Mouse (Mus musculus) left cerebral cortex, postnatal 14 days (tissue): ENCODE measurements around the gene Tet3. TPM values are rescaled to one million over a fixed set of nuclear protein-coding genes. Genes with fewer than 3 reads are reported as not detected.

ENCODE experiments used
- DNase-seq, 2 experiments: peaks; one replicate each; pipeline ENCODE4 v3.0.0; 2021 to 2022; ENCODE audit warnings: low spot score in 2 of 2, mixed read lengths in 1 of 2
- intact Hi-C: fragments of 180-260 bp; cut with DNase I; formaldehyde crosslinking; loops from one replicate; pipeline ENCODE4 v1.15.1; 2025
- total RNA-seq, 2 experiments: library from RNA; stranded (reverse); gene quantifications; 2 replicates each; pipeline ENCODE4 v1.2.3; 2021

Tet3 gene
- total RNA-seq, 2 experiments from 2014 or later = 106 to 114 TPM

DNA sequence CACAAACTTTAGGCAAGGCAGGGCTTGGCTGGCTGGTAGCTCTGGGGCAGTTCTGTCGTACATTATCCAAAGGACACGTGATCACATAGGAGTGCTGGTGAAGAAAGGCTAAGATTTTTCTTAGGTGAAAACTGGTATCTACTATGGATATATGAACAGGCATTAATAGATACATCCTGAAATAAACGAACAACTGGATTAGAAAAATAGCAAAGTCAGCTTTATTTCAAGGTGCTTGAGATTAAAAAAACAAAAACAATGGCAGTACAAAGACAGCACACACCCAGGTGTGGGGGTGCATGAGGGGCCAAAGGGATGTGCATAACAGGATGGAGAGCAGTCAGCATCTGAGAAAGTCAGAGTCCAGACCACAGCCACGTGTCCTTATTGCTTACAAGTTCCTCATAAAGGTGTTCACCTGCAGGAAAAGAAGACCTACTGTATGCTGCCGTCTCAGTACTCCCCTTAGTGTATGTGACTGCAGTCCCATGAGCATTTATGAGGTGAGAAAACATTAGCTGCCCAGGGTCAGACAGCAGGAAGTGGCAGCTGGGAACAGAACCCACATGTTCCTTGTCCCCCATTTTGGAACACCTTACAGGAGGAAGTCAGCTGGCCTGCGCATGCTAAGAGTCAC, 21.3 kb upstream of the Tet3 start:
- intact Hi-C loops = no loop called here
- no peak for DNase-seq

DNA sequence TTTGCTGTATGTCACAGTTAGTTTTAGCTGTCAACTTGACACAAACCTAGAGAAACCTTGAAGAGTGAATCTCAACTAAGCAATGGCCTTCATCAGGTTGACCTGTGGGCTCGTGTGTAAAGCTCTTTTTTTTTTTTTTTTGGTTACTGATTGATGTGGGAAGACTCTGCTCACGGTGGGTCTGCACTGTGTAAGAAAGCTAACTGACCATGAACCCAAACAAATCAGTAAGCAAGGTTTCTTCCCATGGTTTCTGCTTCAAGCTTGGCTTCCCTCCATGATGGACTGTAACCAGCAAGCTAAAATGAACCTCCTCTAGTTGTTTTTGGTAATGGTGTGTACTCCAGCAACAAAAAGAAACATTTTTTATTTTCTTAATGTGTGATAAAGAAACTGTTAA, 20.3 kb upstream of the Tet3 start:
- DNase-seq = no peak
- intact Hi-C loops = no loop called here

DNA sequence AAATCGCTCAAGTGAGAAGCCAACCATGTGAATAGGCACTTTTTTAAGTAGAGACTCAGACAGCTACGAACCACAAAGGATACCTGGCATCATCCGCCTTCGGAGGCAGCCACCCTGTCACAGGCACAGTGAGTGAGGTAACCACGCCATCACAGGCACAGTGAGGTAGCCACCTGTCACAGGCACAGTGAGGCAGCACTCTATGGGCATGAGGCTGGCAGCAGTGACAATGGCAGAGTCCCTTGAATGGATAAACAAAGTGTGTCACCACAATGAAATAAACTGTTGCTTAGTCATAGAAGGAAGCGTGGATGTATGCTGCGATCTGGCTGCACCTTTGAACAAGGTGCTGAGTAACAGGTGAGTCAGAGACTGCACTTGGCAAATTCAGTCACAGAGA, 19.7 kb upstream of the Tet3 start:
- intact Hi-C loops = no loop called here
- DNase-seq = no peak

DNA sequence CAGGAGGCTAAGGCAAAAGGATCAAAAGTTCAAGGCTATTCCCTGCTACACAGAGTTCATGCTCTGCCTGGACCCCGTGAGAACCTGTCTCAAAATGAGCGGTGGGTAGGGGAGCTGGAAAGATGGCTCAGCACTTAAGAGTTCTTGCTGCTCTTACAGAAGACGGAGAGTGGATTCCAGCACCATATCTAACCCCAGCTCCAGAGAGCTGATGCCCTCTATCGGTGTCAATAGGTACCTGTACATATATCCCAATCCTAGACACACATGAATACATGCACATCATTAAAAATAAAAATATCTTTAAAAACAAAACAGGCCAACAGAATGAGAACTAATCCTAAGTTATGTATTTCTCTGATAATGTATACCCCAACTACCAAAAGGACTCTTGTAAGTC, 19.3 kb upstream of the Tet3 start:
- DNase-seq = no peak
- intact Hi-C loops = no loop called here

DNA sequence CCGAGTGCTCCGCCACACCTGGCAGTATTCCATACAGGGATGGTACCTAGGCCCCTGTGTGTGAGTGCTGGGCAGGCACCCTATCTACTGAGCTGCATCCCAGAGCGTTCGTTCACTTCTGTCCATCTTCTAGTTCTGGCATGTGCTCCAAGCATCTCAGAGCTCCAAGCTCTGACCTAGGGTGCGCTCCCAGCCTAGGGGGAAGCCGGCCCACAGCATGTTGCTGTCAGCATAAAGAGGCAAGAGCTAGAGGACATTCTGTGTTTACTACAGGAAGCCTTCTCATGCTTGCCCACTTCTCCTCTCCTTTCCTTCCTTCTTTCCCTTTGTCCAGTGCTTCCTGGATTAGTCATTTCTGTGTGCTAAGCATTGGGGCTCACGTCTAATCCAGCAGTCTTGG, 16.5 kb upstream of the Tet3 start:
- DNase-seq = no peak
- intact Hi-C loops = no loop called here

DNA sequence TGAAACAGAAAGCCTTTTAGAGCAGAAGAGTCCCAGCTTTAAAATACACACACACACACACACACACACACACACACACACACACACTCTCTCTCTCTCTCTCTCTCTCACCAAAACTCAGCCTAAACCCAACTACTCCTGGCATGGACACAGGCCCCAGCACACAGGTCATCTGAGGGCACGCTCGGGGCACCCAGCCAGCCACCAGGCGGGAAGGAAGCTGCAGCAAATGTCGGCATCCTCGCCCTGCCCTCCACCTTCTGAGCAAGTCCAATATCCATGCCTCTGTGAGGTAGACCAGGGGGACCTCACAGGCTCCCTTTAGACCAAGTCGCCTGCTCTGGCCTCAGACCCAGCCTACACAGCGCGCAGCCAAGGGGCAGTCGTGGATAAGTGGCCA, 14.4 kb upstream of the Tet3 start:
- no peak for DNase-seq
- intact Hi-C loops = no loop called here

DNA sequence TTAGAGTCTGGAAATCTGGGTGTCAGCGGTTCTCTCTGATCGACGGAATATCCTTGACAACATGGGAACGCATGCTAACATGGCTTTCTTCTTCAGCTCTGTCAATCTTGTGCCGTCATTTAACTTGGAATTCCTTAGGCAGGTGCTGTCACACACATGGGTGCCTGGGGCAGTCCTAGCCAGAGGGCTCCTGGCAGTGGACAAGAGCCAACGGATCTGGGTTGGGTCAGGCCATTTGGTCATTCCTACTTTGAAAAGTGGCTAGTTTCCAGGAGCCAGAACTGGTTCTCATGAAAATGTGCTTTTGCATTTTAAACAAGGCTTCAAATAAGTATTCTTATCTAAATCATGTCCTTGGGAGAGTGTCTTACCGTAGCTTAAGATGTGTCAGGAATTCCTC, 12.9 kb upstream of the Tet3 start:
- no peak for DNase-seq
- intact Hi-C loops = no loop called here

DNA sequence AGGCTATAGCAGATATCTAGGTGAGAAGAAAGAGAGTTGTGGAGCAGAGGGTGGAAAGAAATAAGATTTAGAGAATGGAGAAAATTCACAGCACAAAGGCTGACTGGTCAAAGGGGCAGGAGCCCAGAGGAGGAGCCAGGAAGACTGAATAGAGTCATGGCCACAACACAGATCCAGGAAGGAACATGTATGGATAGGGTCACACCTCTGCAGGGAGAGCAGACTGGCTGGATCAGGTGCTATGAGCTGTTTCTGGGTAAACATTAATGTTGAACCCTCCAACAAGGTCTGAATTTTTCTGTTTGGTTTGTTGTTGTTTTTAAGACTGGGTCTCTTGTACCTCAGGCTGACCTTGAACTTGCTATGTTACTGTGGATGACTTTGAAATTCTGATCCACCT, 5.1 kb upstream of the Tet3 start:
- DNase-seq = no peak
- intact Hi-C loops = no loop called here

DNA sequence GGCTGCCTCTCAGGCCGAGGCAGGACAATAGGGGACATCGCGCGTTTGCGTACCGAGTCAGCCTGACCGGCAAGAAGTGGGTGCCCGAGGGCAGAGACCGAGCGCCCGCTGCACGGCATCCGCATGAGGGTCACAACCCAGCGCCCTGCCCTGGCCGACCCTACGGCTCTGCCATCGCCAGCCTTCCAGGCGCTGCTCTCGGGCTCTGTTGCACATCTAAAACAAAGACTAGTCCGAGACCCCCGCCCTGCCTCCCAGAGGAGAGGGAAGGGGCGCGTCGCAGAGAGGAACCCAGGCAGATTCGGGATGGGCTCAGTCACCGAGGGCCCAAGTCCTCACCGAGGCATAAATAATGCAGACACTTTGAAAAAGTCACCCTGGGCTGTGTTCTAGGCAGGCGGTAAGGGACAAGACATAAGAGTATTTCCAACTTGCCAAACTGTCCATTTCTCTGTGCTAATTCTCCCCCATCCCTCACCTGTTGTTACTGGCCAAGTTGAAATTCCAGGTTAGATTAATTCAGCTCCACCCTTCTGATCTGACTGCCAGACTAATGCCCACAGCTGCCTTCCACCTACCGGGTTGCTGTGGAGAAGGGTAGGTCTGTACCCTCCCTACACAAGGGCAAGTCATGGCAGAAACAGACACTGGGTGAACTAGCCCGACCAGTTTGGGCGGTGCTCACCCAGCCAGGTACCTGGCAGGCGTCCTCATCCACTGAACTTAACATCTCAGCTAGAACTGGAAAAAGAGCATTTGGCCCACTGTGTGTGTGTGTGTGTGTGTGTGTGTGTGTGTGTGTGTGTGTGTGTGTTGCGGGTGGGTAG, 1.7 kb downstream of the Tet3 start:
- no peak for DNase-seq
- intact Hi-C loops = no loop called here

DNA sequence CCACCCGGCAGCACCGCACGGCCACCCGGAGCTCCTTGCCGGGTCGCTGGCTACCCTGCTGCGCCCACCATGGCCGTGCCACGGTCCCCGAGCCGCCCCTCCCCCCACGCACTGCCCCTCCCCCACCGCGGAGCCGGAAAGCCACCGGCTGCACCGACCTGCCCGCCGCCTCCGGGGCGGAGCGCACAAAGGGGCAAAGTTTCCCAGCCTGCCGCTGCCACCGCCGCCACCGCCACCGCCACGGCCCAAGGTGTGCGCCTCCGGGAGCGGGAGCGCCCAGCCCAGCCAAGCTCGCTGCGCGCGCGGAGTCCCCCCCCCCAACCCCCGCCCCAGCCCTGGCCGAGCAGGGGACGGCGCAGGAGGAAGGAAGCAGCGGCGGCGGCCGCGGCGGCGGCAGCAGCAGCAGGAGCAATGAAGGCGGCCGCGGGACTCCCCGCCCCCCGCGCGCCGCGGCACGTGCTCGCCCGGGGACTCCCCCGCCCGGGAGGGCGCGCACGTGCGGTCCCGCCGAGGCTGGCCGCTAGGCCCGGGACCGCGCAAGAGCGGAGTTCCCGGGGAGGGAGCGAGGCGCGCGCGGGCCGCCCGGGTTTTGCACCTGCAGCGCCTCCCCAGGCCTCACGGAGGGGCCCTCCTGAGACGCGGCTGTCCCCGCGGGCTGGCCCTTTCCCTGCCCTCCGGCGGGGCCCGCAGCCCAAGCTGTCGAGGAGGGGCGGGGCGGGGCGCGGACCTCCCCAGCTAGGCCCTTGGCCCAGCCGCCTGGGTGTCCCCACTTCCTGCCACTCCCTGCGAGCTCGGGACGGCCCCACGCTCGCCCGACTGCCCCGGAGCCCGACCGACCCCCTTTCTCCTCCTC, 2.5 kb downstream of the Tet3 start:
- peak; percentile 44 to 54 for DNase-seq
- intact Hi-C loops = no loop called here

DNA sequence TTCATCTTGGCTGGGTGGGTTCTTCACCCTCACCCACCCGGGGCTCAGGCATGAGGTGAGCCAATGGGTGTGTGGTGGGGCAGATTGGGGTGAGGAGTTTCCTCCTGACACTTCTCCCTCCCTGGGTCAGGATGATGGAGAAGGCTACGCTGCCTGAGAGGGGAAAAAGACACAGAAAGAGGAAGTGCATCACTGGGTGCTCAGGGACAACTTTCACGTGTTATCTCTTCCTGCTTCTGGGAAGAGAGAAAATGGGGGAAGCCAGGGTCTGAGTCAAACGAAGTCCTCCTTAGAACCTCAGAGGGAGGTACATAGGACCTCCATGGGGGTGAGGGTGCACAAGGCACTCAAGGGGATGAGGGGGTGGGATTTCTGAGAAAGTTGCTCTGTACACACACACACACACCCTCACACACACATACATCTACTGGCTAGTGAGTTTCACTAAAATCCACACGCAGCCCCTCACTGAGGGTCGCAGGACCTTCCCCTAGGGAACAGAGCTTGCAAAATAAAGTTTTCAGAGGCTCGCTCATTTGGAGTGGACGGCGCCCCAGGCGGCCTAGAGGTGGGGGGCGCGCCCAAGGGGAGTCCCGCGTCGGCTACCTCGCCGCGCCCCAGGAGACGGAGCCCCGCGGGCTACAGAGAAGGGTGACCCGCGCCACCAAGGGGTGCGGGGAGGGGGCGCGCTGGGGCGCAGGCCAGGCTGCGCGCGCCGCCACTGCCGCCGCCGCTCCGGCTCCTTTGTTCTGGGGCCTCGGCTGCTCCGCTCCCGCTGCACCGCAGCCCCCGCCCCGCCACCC, 3.4 kb downstream of the Tet3 start:
- DNase-seq = no peak
- intact Hi-C loops = no loop called here

DNA sequence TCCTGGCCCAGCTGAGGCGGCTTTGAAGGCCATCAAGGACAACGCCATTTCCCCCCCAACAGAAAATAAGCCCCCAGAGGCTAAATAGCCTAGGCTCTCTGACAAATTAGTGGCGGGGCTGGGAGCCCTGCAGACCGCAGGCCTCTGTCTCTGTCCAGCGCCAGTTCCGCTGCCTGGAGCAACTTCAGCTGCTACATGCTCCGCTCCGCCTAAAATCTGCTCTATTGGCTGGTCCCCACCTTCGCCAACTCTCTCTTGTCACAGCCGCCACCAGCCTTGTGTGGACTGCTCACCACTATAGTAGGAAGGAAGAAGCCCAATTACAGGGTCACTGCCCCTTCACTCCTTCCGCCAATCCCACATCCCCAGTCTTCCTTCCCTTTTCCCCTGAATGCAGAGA, 5.2 kb downstream of the Tet3 start:
- intact Hi-C loops = no loop called here
- no peak for DNase-seq

DNA sequence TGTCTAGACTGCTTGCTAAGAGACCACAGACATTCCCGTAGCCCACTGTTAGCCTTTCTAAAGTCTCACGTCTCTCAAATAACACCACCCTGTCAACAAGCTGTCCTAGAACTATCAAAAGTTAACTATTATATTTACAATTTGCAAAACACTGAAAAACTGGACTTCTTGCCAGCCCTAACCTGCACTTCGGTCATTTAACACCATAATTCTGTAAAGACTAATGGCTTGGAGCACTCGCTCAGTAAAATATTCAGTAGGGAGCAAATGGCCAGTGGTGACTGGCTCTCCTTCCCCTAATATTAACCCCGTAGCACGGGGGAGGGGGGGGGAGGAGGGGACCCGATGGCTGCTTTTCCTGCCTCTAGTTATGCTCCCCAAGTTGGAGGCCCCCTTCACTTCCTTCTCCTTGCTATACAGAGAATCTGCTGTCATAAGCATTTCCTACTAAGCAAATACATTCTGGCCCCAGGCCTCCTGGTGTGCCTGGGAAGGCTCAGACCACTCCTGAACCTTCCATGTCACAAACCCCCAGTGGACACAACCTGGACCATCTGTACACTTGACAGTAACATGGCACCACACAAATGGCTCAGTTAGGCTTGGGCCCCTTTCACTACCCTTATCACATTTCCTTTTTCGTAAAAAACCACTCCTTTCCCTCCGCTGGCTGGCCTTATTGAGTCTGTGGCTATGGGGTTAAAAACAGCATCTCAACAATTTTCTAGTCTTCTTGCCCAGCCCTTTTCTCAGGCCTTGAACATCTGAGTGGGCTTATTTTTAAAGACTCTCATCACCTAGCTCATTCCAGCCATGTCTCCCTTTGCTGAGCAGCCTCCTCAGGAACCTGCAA, 8.2 kb downstream of the Tet3 start:
- no peak for DNase-seq

DNA sequence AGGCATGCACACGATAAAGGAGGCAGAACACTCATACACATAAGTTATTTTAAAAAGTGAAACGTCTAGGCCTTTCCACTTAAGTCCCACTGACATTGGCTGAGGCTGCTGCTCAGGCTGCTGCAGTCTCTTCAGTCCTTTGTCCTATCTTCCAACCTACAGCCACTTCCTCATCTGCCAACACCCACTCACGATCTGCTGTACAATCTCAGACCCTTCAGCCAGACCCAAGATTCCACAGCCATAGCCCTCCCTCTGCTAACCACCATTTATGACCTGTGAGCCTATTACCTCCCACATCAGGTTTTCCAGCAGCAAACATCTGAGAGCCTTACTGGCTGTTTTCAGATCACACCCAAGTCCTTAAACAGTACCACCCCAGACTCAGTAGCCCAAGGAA, 9.4 kb downstream of the Tet3 start:
- no peak for DNase-seq
- intact Hi-C loops = no loop called here

More for the DNA sequence above, 8.2 kb downstream of the Tet3 start:
- intact Hi-C loops = no loop called here

DNA sequence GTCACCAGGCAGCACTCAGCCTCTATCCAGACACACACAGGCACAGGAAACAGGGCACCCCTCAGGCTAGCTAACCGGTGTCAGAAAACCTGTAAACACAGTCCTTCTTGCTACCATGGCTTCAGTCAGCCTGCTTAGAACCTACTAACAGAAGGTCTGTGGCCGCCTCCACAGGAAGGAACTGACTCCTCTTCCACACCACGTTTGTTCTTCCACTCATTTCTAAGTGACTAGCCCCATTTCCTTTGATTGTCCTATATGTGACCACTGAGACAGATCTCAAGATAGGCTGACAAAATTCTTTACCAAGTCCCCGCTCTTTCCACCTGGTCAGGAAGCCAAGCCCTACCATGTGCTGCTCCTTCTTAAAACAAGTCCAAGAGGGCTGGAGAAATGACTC, 10.0 kb downstream of the Tet3 start:
- no peak for DNase-seq
- intact Hi-C loops = no loop called here

DNA sequence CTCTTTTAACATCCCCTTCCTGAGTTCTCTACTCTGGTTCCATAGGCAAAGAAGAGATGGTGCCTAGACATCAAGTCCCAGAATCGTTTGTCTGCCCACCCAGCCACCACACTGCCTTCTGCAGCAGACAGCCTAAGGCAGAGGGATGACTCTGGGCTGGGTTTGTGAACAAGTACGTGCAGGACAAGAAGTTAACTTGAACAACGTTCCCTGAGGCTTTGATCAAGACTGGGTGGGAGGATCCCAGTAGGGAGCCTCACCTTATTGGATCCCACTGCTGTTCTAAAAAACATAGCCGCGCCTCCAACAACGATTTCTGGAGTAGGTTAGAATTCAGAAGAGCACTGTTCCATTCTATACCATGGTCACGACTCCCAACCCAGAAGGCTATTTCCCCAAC, 11.9 kb downstream of the Tet3 start:
- DNase-seq = no peak
- intact Hi-C loops = no loop called here

DNA sequence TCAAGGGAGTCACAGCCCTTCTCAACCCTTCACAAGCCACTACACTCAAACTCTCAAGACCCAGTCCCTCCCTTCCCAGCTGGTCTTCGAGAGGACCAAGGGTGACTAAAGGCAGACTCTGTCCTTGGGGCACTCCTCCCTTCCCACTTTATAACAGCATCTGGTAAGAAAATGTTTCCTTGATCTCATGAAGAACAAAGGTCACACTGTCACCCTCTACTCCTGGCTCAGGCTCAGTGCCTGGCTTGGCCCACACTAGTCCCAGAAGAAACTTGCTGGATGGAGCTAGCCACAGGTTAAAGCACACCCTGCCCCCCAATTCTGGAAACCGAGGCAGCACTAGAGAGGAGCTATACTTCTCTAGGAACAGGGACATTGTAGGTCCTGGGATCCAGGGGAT, 13.1 kb downstream of the Tet3 start:
- intact Hi-C loops = no loop called here
- DNase-seq = no peak

DNA sequence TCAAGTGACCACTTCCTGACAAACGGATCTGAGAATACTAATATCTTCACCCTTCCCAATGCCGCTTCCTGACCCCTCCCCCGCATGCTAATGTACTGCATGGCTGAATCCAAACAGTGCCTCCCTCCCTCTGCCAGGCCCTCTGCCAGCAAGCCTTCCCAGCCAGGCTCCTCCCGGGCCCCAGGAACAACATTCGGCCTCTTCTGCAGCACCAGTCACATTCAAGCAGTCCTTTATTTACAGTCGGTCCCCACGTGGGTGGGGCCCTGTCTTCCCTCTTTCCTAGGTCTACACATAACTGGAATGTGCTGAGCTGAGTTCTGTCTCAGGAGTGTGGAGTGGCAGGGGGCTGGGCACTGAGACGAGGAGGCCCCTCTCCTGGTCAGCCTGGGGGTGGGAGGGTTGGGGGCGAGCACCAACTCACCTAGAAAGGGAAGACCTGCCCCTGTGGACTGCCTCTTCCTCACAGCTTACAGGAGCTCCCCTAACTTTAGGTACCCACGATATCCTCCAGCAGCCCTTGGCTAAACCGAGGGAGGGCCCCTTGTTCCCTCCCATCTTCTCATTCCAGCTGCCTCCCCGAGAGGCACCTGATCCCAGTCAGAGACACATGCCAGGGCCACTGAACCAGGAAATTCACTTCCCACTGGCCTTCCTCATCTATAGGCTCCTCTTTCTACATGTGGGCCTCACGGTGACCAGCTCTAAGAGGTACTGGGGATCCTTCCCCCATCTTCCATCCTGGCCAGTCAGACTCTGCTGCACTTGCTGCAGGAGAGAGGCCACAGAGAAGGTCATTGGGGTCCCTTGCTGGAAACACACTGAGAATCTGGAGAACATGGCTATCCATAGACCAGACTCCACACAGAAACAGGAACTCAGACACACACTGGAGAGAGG, 15.2 kb downstream of the Tet3 start:
- intact Hi-C loops = loop anchor here (5.0 kb wide), 1 partner anchor 64 kb away; the partner anchor contains the start of gene Dguok
- DNase-seq = peak; percentile 63 to 69
